Mouse (Mus musculus) common myeloid progenitor, adult 5-6 weeks (primary cell): ENCODE results near the gene Cacnb1. TPM values are rescaled to one million over a fixed set of nuclear protein-coding genes. Genes with fewer than 3 reads are reported as not detected.

Source experiments
- ATAC-seq: replicated peaks from 2 replicates; pipeline ENCODE4 v1.8.0; 2016; ENCODE audit warnings: low read depth, mild to moderate bottlenecking, moderate TSS enrichment, inconsistent platforms; ENCODE audit not compliant: poor library complexity, severe bottlenecking
- total RNA-seq: library from RNA; stranded (forward); fragments of 200-1000, 187-1606 nt; gene quantifications from 2 replicates; pipeline ENCODE4 v1.2.3, GENCODE M21; 2017

Cacnb1 gene
- total RNA-seq, 1 experiment from 2014 or later, result not detected

GRCm38 (mm10) chr11:97960907-97961306 is 61.9 kb downstream of the Cacnb1 start:
- 0 out of 2 replicates have a peak, but pooled peaks have one; percentile 15 for ATAC-seq

GRCm38 (mm10) chr11:97959300-97959680 is 63.5 kb downstream of the Cacnb1 start:
- no peak for ATAC-seq

GRCm38 (mm10) chr11:97958641-97959299 is 64.1 kb downstream of the Cacnb1 start:
- no peak for ATAC-seq

DNA sequence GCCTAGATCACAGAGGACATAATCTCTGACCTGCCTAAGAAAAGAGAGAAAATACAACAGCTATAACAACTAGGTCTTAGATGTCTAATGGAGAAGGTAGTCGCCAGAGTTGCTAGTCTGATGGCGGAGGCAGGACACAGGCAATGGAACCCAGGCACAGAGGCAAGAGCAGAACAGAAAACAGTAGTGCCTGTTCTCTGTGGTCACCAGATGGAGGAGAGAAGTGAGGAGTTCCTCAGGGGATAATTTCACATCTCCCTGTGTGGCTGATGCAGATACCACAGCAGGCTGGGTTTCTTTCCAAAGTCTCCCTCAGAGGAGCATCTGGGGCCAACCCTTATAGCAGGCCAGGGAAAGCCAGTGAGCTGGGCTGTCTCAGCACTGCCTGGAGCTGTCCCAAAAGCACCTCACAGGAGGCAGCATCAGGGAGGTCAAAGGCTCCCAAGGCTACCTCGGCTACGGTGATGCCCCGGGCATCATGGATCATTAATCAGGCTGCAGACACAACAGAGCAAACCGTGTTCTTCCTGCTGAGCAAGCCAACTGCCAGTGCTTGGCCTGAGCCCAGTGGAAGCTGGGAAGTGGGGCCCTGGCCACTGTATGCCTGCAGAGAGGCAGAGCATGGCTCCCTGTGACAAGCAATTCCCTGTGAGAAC is 65.8 kb downstream of the Cacnb1 start:
- peak; percentile 19; the same call in 1 of the 2 replicates for ATAC-seq

DNA sequence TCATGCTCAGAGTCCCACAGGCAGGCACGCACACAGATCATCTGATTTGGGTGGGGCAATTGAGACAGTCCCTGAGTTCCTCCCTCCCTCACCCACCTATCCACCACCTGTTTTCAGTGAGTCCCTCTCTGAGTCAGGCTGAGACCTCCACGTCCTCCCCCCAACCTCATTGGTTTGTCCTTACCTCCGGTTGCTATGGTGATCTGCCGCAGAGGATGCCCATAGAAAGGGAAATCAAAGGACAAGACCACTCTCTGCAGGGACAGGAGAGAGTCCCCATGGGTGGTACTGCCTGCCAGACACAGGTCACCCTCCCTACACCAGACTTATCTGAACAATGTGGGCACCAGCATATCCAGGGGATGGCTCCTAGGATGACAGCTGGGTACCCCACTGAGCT is 66.9 kb downstream of the Cacnb1 start:
- ATAC-seq, result no peak

- no peak for ATAC-seq
Observed at GRCm38 (mm10) chr11:97955146-97955902, 67.5 kb downstream of the Cacnb1 start.

DNA sequence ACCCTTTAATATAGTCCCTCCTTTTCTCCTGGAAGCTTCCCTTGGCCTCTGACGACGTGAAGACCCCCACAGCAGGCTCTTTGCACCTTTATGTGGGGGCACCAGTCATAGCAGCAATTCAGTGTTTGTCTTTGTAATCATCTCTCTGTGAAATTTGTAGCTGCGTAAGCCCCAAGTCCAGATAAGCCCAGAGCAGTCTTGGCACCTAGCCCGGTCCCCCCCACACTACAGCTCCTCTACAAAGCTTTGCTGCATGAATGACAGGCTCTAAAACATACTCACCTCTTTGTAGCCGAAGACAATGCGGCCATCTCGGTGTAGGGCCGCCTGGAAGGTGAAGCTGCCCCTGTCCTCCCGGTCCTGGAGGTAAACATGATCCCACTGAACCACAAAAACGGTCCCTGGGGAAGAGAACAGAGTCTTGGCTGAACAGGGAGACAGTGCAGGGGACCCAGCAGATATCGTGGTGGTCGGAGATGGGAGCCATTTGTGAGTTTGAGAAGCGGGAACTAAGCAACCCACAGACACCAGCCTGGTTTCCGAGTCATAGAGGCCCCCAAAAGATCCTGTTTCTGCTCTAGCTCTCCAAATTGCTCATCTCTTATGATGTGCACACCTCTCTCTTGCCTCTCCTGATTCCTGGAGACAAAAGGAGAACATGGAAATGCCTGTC is 68.2 kb downstream of the Cacnb1 start:
- no peak; the same call in 1 of the 2 replicates for ATAC-seq

GRCm38 (mm10) chr11:97953939-97954275 is 68.9 kb downstream of the Cacnb1 start:
- ATAC-seq, result no peak

- no peak for ATAC-seq
Observed at GRCm38 (mm10) chr11:97953179-97953938, 69.5 kb downstream of the Cacnb1 start.

- ATAC-seq, result no peak
Observed at GRCm38 (mm10) chr11:97952367-97953006, 70.3 kb downstream of the Cacnb1 start.

Other genes starting within 250 kb of the Cacnb1 start
- gene 1700001P01Rik, start 247.1 kb downstream of the Cacnb1 start, total RNA-seq, result not detected in 2 replicates
- 2,081 and 2,105 TPM in 2 replicates for gene Rpl23, start 240.6 kb downstream of the Cacnb1 start, total RNA-seq
- 79.1 and 126 TPM in 2 replicates for gene Lasp1, start 224.0 kb downstream of the Cacnb1 start, total RNA-seq
- gene B230217C12Rik, start 182.3 kb downstream of the Cacnb1 start, total RNA-seq, result 0.69 and 1.7 TPM in 2 replicates
- 0.09 and 1.1 TPM in 2 replicates for gene Fbxo47, start 138.9 kb downstream of the Cacnb1 start, total RNA-seq
- gene Plxdc1, start 36.6 kb downstream of the Cacnb1 start, total RNA-seq, result 1.2 and 3.3 TPM in 2 replicates
- 1.2 and 2.2 TPM in 2 replicates for gene Arl5c, start 26.9 kb downstream of the Cacnb1 start, total RNA-seq
- gene Rpl19, start 3.7 kb upstream of the Cacnb1 start, total RNA-seq, result 1,577 and 1,620 TPM in 2 replicates
- not detected in 2 replicates for gene Stac2, start 30.4 kb upstream of the Cacnb1 start, total RNA-seq
- 13.2 and 14.1 TPM in 2 replicates for gene Fbxl20, start 127.4 kb upstream of the Cacnb1 start, total RNA-seq
- gene Med1, start 170.3 kb upstream of the Cacnb1 start, total RNA-seq, result 53.2 and 58.4 TPM in 2 replicates
- 59.3 and 67.3 TPM in 2 replicates for gene Cdk12, start 180.0 kb upstream of the Cacnb1 start, total RNA-seq